Comparison of ENCODE assay signal across 8 mouse cellular contexts in genomic region chr9:77636450-77636951, GRCm38 (mm10). TPM values are rescaled to one million over a fixed set of nuclear protein-coding genes. Genes with fewer than 3 reads are reported as not detected.
DNase-seq lines count a peak whose midpoint lies in the region; ATAC-seq and TF ChIP-seq lines count a peak whose summit lies in the region.
"Had no signal": no experiment of that assay in that cellular context is flagged by ENCODE, and none has a peak within 500 bp of the region (broad histone marks: within the 10 kb centered on the region; RNA-seq: fewer than 3 reads in every experiment).

Gene Klhl31, plus strand, starts transcription at chr9:77636500.

- H3K9ac ChIP-seq in embryonic facial prominence, embryonic 11.5 days (replicated peaks; ENCODE audit: low read length): no peak within 1 kb of the TSS
- H3K9ac ChIP-seq in heart, embryonic 11.5 days (ENCODE audit: low read depth, low read length): peak within 1 kb of the TSS; percentile 71
- H3K9ac ChIP-seq in kidney, postnatal 0 days (ENCODE audit: low read depth, low read length): no peak within 1 kb of the TSS

- CTCF ChIA-PET in Patski (lab: Charles Lee): interaction anchor here (1.4 kb wide), 1 partner anchor 11 kb away, joined by 3 read pairs; no protein-coding TSS in a partner anchor

- no peak within 1 kb of the TSS for H3K27ac ChIP-seq in embryonic facial prominence, embryonic 11.5 days (replicated peaks; ENCODE audit: low read depth, low read length)
- peak within 1 kb of the TSS; percentile 94 for H3K27ac ChIP-seq in heart, embryonic 11.5 days (ENCODE audit: low read depth, low read length)
- 0 out of 2 replicates have a peak within 1 kb of the TSS, but pooled peaks have one; percentile 19 for H3K27ac ChIP-seq in kidney, postnatal 0 days

- H3K4me2 ChIP-seq in embryonic facial prominence, embryonic 11.5 days (ENCODE audit: low read depth, low read length): no peak within 1 kb of the TSS
- peak within 1 kb of the TSS; percentile 62 for H3K4me2 ChIP-seq in heart, embryonic 11.5 days
- peak within 1 kb of the TSS; percentile 23; the same call in 1 of the 2 replicates for H3K4me2 ChIP-seq in kidney, postnatal 0 days (ENCODE audit: low read length)

- TF ChIP-seq CTCF in Patski (IDR thresholded peaks at IDR 0.05): no peak
- no peak for TF ChIP-seq CTCF in kidney, postnatal 0 days (IDR thresholded peaks at IDR 0.05; ENCODE audit: low read depth)

- WGBS in embryonic facial prominence, embryonic 11.5 days: 56% methylated on average over 10 of the region's 10 CpGs
- WGBS in heart, embryonic 11.5 days (ENCODE audit: insufficient replicate concordance): 13% methylated on average over 10 of the region's 10 CpGs
- WGBS in kidney, postnatal 0 days: 24% methylated on average over 10 of the region's 10 CpGs

- in situ Hi-C loops in Patski (cut with MboI; ENCODE audit: low pct_unique_long_range_greater_than_20kb): no loop called here

- no peaks in the 10 kb centered on the region for H3K4me1 ChIP-seq in embryonic facial prominence, embryonic 11.5 days (ENCODE audit: control insufficient read depth, insufficient read depth, low read length)
- H3K4me1 ChIP-seq in heart, embryonic 11.5 days (ENCODE audit: control insufficient read depth, insufficient read depth, low read length): 0 out of 2 replicates have a peak, but pooled peaks cover 2% of the 10 kb centered on the region
- H3K4me1 ChIP-seq in kidney, postnatal 0 days (replicated peaks; ENCODE audit: insufficient read depth, low read length): no peaks in the 10 kb centered on the region

- no peaks in the 10 kb centered on the region for H3K27me3 ChIP-seq in Patski
- no peaks in the 10 kb centered on the region for H3K27me3 ChIP-seq in embryonic facial prominence, embryonic 11.5 days (ENCODE audit: control insufficient read depth, insufficient read depth, low read length)
- H3K27me3 ChIP-seq in heart, embryonic 11.5 days (ENCODE audit: control insufficient read depth, insufficient read depth, low read length): no peaks in the 10 kb centered on the region
- H3K27me3 ChIP-seq in kidney, postnatal 0 days (ENCODE audit: insufficient read depth, low read length): no peaks in the 10 kb centered on the region

- ATAC-seq in Patski: peak; percentile 35
- no peak for ATAC-seq in embryonic facial prominence, embryonic 11.5 days (replicated peaks; ENCODE audit: insufficient number of reproducible peaks, low FRiP score, low TSS enrichment, low read depth)
- ATAC-seq in heart, embryonic 11.5 days (replicated peaks; ENCODE audit: insufficient number of reproducible peaks, low FRiP score, low TSS enrichment): peak; percentile 73
- peak; percentile 57 for ATAC-seq in kidney, postnatal 0 days (replicated peaks; ENCODE audit: low FRiP score, low read depth)

- POLR2A ChIA-PET in Patski (lab: Charles Lee): no interaction called here

- no peaks in the 10 kb centered on the region for H3K9me3 ChIP-seq in embryonic facial prominence, embryonic 11.5 days (replicated peaks; ENCODE audit: control insufficient read depth, low read length)
- no peaks in the 10 kb centered on the region for H3K9me3 ChIP-seq in heart, embryonic 11.5 days (replicated peaks; ENCODE audit: control insufficient read depth, low read length)
- no peaks in the 10 kb centered on the region for H3K9me3 ChIP-seq in kidney, postnatal 0 days (replicated peaks; ENCODE audit: low read length)

- H3K4me3 ChIP-seq in embryonic facial prominence, embryonic 11.5 days (ENCODE audit: low read depth, low read length): no peak within 1 kb of the TSS
- H3K4me3 ChIP-seq in heart, embryonic 11.5 days (ENCODE audit: low read depth, low read length): peak within 1 kb of the TSS; percentile 43
- no peak within 1 kb of the TSS for H3K4me3 ChIP-seq in kidney, postnatal 0 days (replicated peaks; ENCODE audit: low read depth, low read length)

- DNase-seq in Patski (ENCODE audit: low read depth, low spot score): no peak
- DNase-seq in embryonic facial prominence, embryonic 11.5 days (ENCODE audit: low spot score): peak; percentile 19
- DNase-seq in kidney, postnatal 0 days (ENCODE audit: low spot score): no peak
- no peak for DNase-seq in cerebellum, postnatal 36 days
- no peak for DNase-seq in cerebellum, postnatal 25 days
- DNase-seq in right cerebral cortex, postnatal 14 days: no peak
- DNase-seq: liver had no signal

- H3K36me3 ChIP-seq in embryonic facial prominence, embryonic 11.5 days (replicated peaks; ENCODE audit: control insufficient read depth, insufficient read depth, low read depth, low read length): no peaks in the 10 kb centered on the region
- H3K36me3 ChIP-seq in heart, embryonic 11.5 days (ENCODE audit: control insufficient read depth, insufficient read depth, low read length): 0 out of 2 replicates have a peak, but pooled peaks cover 2% of the 10 kb centered on the region
- H3K36me3 ChIP-seq in kidney, postnatal 0 days (ENCODE audit: insufficient read depth, low read length): no peaks in the 10 kb centered on the region

RNA-seq across cellular contexts. Expression of gene Klhl31, which starts in this region (rescaled TPM):
- polyA plus RNA-seq in Patski (2021): 0.10 TPM
- 1.4 and 1.6 TPM in 2 replicates for polyA plus RNA-seq in embryonic facial prominence, embryonic 11.5 days (2014; fragmentation: Nextera tagmentation; extraction: Ambion mirVana)
- polyA plus RNA-seq in heart, embryonic 11.5 days (2014; fragmentation: Nextera tagmentation; extraction: Ambion mirVana): 50.5 and 64.4 TPM in 2 replicates
- polyA plus RNA-seq in kidney, postnatal 0 days (2015; fragmentation: Nextera tagmentation; extraction: Ambion mirVana): 0.49 and 0.56 TPM in 2 replicates

Comparison
In these comparisons a context has a peak if more than half of its experiments do, and no peak if none do; other contexts are left out.
1. RNA of gene Klhl31 (polyA plus RNA-seq): 50.5 to 64.4 TPM in heart, embryonic 11.5 days; 1.4 to 1.6 TPM in embryonic facial prominence, embryonic 11.5 days, 0.49 to 0.56 TPM in kidney, postnatal 0 days and 0.10 TPM in Patski (single experiment); every median in the first group is over 10 times any median in the second.
2. Peak in ATAC-seq in Patski; RNA of the gene not detected or under 1 TPM.
3. Peak in ATAC-seq, H3K27ac ChIP-seq and H3K4me2 ChIP-seq in kidney, postnatal 0 days; RNA of the gene not detected or under 1 TPM.